Mouse (Mus musculus): ENCODE results near the gene Gm28038. TPM values are rescaled to one million over a fixed set of nuclear protein-coding genes. Genes with fewer than 3 reads are reported as not detected.

The Gm28038 gene
- total RNA-seq, 2 experiments from 2014 or later: not detected

- no peak for DNase-seq
Observed at GRCm38 (mm10) chr2:30349196-30349595, 68.4 kb downstream of the Gm28038 start.

Other genes starting within 250 kb of the Gm28038 start
- 1 to 10 TPM; 6.3 to 6.8 TPM for gene Wdr34, start 232.2 kb upstream of the Gm28038 start, total RNA-seq (2021)
- 10 to 100 TPM; 94.9 to 98.5 TPM for gene Set, start 223.7 kb upstream of the Gm28038 start, total RNA-seq (2021)
- 1 to 10 TPM; 7.8 to 9.3 TPM for gene Pkn3, start 203.4 kb upstream of the Gm28038 start, total RNA-seq (2021)
- gene Zdhhc12, start 187.4 kb upstream of the Gm28038 start, total RNA-seq (2021): 1 to 10 TPM; 2.8 to 3.9 TPM
- gene Zer1, start 156.5 kb upstream of the Gm28038 start, total RNA-seq (2021): 10 to 100 TPM; 21.8 to 23.5 TPM
- 10 to 100 TPM; 17.4 to 18.6 TPM for gene Tbc1d13, start 147.3 kb upstream of the Gm28038 start, total RNA-seq (2021)
- gene Endog, start 109.5 kb upstream of the Gm28038 start, total RNA-seq (2021): 10 to 100 TPM; 89.0 to 98.3 TPM
- gene Spout1, start 102.6 kb upstream of the Gm28038 start, total RNA-seq (2021): 1 to 10 TPM; 4.8 to 6.4 TPM
- gene Kyat1, start 75.2 kb upstream of the Gm28038 start, total RNA-seq (2021): 10 to 100 TPM; 36.0 to 36.5 TPM
- 10 to 100 TPM; 77.9 to 86.5 TPM for gene Lrrc8a, start 43.3 kb upstream of the Gm28038 start, total RNA-seq (2021)
- gene Gm28035, start 40.5 kb upstream of the Gm28038 start, total RNA-seq (2021): 1 to 10 TPM; 3.4 to 3.6 TPM
- gene Phyhd1, start 14.8 kb upstream of the Gm28038 start, total RNA-seq (2021): 100 to 1,000 TPM; 109 to 110 TPM
- gene Dolk, start 5.3 kb downstream of the Gm28038 start, total RNA-seq (2021): 10 to 100 TPM; 23.4 to 25.5 TPM
- 10 to 100 TPM; 19.5 to 20.7 TPM for gene Nup188, start 5.4 kb downstream of the Gm28038 start, total RNA-seq (2021)
- gene Sh3glb2, start 78.3 kb downstream of the Gm28038 start, total RNA-seq (2021): 10 to 100 TPM; 34.6 to 42.9 TPM
- 10 to 100 TPM; 83.0 to 85.6 TPM for gene Miga2, start 83.2 kb downstream of the Gm28038 start, total RNA-seq (2021)
- gene Dolpp1, start 111.2 kb downstream of the Gm28038 start, total RNA-seq (2021): 1 to 10 TPM; 6.4 to 7.8 TPM
- gene Crat, start 134.8 kb downstream of the Gm28038 start, total RNA-seq (2021): 100 to 1,000 TPM; 507 to 509 TPM
- gene Ptpa, start 135.0 kb downstream of the Gm28038 start, total RNA-seq (2021): 10 to 100 TPM; 81.6 to 96.7 TPM
- 1 to 10 TPM; 2.6 to 3.2 TPM for gene Ier5l, start 193.2 kb downstream of the Gm28038 start, total RNA-seq (2021)

Data from heart, adult 18-20 months (tissue).